Mouse (Mus musculus): ENCODE data around the gene Ap1ar.
"Not testable (repeated sequence)": the region's sequence is repeated elsewhere in the genome, so short reads cannot be mapped to it uniquely, and the experiment has no call there.

The Ap1ar gene

DNA sequence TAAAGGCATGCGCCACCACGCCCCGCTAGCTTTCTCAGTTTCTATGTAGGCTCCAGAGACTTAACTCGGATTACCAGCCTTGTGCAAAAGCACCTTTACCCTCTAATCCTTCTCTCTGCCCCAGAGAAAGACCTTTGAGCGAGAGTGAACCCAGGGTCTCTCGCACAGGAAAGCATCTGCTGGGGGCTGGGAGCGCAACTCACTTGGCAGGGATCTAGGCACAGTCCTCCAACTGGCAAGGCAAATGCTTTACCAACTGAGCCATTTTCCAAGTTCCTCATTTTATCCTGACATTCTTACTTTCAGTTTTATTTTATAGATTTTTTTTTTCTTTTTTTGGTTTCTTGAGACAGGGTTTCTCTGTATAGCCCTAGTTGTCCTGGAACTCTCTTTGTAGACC lies 44.3 kb downstream of the Ap1ar start:
- DNase-seq (ENCODE audit: low spot score): no peak

DNA sequence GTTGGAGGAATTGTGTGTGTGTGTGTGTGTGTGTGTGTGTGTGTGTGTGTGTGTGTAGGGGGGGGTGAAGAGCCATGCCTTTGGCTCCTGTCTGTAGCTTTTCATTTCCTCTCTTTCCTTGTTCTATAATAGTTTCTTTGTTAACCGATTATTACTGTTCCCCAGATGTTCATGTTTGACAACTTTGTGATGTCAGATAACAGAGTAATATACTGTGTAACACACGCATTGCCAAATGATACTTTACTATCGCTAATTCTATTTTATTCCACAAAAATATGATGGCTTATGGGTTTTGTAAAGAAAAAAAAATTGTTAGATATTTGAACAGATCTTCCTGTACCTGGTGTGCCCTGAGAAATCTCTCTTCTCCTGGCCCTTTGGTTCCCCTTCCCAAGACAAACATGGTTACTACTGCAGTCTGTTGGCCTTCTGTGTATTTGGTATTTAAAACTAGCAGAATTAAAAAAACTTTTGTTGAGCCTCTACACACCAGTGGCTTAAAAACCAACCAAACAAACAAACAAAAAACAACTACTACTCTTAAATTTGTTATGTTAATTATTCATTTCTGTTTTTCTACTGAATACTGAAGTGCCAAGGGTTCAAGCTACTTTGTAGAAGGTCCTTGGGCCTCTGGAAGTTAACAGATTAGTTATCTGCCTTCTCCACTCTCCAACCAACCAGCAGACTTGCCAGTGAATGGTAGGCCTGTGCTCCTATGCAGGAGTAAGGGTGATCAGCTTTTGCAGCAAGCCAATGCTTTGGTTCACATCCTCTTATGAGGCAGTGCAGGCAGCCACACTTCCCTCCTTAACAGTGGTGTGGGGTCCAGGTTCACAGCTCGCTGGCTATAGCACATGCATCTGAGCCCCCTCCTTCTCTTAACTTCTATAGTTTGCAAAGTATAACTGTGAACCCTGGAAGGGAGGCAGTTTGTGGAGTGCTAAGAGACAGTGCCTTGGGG lies 45.4 kb downstream of the Ap1ar start:
- no peak for DNase-seq (ENCODE audit: low spot score)

DNA sequence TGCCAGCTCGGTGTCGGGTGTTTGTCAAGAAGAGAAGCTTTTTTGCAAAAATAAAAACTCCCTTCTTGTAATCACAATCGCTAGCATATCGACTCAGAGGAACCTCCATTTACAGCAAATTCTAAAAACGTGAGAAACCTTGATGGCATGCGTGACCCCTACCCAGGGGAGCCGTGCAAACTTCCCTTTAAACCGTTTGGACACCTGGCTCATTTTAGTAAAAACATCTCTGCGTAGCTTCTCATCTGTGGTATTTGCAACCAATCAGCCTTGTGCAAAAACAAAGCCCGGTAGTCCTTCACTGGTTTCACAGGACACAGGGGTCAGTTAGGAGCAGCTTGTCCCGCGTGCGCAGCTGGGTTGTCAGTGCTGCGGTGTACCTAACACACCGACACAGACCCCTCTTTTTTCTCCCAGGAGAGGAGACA lies 46.3 kb downstream of the Ap1ar start:
- DNase-seq (ENCODE audit: low spot score): no peak

DNA sequence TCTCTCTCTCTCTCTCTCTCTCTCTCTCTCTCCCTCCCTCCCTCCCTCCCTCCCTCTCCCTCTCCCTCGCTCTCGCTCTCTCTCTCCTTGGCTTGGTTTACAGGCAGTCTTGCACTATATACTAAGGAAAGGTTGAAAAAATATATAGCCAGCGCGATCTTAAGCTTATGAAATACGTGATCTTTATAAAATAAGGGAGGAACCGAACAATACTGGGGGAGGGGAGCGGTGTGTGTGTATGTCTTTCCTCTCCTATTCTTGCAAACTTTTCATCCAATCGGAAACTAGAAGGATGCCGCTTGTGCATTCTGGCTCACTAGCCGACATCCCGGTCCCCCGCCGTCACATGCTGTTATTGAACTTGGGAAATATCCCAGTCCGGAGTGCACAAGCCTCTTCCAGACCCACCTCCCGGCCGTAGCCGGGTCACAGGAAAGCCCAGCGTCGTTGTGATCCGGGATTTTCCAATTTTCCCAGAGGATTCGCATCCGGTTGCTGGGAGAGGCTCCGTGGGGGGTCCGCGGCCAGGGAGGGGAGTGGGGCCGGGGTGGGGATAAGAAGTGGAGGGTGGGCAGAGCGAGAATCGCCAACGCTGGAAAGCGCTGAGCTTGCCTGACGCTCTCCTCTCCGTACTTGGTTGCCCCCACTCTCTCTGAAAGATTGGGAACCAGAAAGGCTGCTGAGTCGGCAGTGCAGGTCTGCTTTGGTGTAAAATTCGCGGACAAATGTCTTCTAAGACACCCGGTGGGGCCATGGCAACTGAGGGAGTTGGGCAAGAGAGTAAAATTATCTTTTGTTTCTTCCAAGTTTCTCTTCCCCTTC lies 46.9 kb downstream of the Ap1ar start:
- DNase-seq (ENCODE audit: low spot score): peak; percentile 27

DNA sequence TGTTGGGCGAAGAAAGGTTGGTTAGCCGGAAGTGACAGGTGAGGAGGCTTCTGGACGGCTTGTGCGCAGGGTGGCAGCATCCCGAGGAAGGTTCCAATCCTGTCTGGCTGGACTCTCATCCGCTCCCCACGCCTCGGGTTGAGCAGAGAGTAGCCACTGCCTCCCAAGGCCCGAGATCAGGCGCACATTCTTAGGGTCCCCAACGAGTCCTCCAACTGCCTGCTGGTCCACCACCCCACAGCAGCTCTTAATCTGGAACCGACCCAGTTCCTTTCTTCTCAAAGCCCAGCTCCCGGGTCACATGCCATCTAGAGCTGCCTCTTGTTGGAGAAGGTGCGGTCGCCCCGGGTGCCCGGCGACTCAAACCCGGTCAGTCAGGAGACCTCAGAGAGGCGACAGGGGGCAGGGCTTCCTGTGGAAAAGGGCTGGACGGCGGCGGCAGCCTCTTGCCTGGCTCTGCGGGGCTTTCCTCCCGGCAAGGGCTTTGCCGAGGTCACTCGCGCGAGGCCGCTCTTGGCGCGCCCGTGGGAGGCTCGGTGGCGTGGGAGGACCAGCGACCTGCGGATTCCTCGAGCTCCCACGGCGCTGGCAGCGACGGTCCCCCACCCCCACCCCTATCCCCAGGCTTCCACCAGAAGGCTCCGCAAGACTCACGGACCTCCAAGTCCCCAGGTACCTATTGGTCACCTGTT lies 47.7 kb downstream of the Ap1ar start, which contains the start of gene Tifa:
Gene Tifa (plus strand): TSS at position 306 of the 692 bp plus-strand sequence.
- DNase-seq (ENCODE audit: low spot score): peak; percentile 70

DNA sequence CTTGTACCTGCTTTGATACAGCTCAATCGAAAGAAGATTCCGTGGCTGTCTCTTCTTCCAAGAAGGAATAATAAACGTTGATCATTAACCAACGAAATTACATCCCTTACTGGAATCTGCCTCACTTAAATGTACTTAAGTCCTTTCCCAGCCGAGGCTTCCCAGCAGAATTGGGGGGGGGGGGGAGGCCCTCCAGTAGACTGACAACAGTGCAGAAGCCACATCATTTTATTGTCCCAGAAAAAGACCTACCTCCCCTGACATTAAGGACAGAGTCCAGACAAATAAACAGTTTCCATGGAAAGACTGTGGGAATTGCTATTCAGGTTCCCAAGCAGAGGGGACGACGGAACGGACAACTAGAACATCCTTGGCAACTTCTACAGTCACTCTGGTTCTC lies 48.4 kb downstream of the Ap1ar start:
- DNase-seq (ENCODE audit: low spot score): no peak

DNA sequence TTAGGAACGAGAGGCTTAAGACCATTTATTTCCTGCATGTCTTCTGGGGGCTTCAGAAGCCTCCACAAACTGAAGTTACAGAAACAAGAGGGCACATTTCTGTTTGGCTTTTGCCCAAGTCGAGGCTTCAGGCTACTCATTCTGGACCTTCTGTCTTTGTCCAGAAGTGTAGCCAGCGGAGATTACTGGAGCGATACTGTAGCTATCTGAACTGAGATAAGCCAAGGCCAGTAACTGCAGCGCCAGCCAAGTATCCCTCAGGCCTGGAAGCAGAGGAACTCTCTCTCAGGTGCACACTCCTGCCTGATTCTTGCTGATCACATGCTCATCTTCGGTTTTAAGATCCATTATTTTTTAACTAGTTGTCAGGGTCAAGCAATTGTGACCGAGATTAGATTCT lies 49.3 kb downstream of the Ap1ar start:
- DNase-seq (ENCODE audit: low spot score): no peak

DNA sequence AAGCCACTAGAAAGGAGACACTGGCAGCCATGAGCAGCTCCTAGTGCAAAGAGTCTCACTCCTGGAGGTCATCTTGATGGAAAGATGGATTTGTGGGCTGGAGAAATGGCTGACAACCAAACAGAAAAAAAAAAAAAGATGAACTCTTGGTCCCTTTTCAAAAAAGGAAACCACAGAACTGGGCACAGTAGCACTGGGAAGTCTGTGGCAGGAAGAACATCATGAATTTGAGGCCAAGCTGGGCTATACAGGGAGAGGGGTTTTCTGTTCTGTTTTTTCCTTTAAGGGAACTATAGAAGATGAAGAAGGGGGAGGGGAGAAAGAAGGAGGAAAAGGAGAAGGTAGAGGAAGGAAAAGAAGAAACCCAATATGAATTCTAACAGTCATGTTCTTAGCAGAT lies 50.3 kb downstream of the Ap1ar start:
- DNase-seq (ENCODE audit: low spot score): no peak

DNA sequence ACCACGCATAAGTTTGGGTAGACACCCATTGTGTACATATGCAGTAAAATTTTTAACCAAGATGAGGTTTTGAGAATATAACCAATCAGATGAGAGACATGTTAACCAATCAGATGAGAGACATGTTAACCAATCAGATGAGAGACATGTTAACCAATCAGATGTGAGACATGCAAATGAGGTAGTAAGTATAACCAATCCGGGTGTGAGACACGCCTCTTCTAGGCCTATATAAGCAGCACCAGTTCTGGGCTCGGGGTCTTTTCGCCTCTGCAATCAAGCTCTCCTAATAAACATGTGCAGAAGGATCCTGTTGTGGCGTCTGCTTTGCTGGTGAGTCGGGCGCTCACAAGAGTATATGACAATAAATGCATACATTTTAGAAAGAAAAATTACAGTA lies 53.6 kb downstream of the Ap1ar start:
- not testable (repeated sequence) for DNase-seq (ENCODE audit: low spot score)

DNA sequence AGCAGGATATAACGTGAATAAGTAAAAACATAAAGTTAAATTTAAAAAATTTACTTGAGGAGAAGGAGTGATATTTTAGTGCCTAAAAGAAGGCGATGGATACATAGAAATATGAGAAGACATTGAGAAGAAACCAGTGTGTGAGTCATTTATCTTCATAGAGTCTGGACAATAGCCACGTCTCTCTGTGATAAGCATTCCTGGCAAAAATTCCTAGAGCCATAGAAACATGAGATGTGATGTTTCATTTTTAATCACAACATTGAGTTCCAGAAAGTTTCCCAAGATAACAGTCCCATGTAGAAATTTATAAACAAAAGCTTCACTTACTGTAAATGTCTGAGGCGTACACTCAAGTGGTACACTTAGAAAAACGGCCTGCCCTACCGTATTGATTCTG lies 54.4 kb downstream of the Ap1ar start:
- no peak for DNase-seq (ENCODE audit: low spot score)

DNA sequence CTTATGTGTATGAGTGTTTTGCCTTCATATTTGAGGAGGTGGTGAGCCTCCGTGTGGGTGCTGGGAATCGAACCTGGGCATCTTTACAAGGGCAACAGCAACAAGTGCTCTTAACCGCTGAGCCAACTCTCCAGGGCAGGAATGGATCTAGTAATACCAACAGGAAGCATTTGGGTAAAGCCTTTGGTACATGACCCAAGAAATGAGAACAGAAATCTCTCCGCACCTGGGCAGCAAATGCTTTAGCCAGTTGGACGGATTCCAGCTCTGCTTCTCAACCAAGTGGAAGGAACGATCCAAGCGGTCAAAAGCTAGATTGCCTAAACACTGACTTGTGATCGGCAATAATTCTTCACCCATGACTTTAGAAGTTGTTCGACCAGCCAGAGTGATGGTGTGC lies 56.4 kb downstream of the Ap1ar start:
- peak; percentile 44 for DNase-seq (ENCODE audit: low spot score)

DNA sequence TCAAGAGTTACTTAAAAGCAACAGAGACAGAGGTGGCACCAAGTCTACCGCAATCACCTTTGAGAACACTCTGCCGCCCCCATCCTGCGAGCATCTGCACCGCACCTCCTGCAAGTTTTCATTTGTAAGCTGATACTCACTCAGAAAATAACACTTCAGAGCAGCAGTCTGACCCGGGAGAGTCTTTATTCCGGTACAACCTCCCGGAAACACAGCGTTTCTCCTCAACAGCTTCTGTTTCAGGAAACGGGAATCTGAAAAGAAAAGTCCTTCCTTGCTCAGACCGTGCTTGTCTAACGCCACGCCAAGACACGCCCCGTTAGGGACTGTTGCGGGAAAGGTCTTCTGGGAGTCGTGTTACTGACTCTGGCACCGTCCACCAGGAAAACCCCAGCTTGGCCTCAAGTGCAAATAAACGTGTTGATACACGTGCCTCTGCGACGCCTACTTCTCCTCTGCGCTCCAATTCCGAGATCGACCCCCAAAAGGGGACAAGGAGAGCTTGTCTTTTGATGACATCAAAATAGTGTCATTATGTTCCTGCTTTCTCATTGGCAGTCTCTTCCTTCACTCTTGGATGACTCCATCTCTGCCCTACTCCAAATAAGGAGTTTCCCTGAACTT lies 57.2 kb downstream of the Ap1ar start, which contains the start of gene Alpk1:
Gene Alpk1 (minus strand): TSS at position 507 of the 624 bp plus-strand sequence.
- DNase-seq (ENCODE audit: low spot score): peak; percentile 83

DNA sequence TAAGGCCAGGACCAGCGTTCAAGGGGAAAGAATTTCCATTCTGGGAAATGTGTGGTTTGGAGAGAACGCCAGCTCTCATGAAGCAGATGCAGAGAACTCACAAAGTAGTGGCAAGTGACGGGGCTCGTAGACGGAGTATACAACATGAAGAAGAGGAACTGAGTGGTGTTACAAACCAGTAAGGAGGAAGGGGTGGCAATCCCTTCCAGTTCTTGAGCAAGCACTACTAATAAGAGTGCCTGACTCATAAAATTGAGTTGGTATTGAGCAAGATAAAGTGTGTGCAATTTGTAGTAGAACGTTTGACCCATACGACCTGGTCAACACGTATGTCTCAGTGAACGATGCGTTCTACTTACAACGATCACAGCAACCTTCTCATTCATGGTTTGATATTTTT lies 68.2 kb downstream of the Ap1ar start:
- DNase-seq (ENCODE audit: low spot score): peak; percentile 62

DNA sequence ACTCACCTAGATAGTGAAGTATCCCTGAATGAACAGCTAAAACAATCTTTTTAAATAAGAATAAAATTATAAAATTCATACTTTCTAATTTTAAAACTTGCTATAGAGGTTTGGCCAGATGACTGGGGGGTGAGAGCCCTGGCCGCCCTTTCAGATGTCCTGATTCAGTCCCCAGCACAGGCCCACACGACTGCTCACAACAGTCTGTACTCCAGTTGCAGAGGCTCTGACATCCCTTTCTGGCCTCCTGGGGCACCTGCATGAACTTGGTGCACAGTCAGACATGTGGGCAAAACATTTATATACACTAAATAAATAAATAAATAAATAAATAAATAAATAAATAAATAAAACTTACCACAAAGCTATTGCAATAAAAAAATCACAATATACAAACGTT lies 71.4 kb downstream of the Ap1ar start:
- no peak for DNase-seq (ENCODE audit: low spot score)

DNA sequence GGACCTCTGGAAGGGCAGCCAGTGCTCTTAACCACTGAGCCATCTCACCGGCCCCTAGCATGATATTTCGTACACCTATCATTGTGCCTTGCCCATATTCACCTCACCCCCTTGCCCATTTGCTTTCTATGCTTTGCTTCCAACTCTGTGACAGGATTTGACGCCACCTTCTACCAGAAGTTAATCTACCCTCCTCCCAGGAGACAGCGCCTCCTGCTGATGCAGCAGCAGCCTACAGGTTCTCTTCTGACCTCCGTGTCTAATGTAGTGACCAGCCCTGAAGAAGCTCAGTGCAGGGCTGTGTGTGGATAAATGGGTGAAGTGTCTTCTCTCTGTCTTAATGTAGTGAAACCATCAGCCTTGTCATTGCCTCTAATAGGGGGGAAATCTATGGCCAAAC lies 72.8 kb downstream of the Ap1ar start:
- DNase-seq (ENCODE audit: low spot score): no peak

DNA sequence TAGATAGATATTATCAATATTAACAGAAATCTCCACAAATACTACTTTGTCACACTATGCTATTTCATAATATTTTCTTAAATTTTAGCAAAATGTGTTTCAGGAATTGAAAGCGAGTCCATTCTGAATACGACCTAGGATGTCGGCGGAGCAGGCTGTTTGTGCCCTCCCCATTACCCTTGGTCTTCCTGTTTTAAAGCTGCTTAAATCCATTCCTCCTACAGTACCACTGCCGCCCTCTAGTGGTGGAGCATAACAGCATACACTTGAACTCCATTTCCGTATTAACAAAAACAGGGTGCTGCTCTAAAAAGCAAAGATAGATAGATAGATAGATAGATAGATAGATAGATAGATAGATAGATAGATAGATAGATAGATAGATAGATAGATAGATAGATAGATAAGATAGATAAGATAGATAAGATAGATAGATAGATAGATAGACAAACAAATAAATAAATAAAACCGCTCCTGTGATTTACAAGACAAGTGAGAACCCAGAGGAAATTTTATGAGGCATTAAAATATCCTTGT lies 74.2 kb downstream of the Ap1ar start:
- peak; percentile 85 for DNase-seq (ENCODE audit: low spot score)

DNA sequence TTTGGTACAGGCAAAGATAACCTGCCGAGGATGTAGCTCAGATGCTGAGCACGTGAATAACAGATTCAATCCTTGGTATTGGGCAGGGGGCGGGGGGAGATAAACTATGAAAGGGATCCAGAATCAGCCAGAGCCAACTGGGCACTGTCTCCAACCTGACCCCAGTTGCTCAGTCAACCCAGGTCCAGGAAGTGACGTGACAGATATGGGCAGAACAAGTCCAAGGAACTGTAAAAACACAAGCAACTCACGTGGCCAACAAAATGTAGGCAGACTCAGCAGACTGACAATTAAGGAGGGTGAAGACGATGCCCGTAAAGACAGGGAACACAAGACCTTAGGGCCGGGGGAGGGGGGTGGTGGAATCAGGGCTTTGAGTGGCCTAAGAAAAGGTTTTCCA lies 74.9 kb downstream of the Ap1ar start:
- DNase-seq (ENCODE audit: low spot score): no peak

DNA sequence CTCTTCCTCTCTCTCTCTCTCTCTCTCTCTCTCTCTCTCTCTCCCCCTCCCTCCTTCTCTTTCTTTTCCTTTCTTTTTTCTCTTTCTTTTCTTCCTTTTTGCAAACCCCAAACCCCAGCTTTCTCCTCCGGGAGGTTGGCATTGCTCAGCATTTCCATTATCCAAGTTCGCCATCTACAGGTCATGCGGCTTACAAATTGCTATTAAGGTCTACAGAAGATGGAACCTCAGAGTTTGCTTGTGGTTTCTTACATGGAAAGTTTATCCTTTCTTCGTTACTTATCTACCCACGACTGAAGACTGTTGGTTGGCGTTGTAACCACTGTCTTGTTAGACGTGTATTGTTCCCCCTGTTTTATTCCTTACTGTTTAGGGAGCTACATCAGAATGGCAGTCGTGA lies 78.1 kb downstream of the Ap1ar start:
- DNase-seq (ENCODE audit: low spot score): no peak

DNA sequence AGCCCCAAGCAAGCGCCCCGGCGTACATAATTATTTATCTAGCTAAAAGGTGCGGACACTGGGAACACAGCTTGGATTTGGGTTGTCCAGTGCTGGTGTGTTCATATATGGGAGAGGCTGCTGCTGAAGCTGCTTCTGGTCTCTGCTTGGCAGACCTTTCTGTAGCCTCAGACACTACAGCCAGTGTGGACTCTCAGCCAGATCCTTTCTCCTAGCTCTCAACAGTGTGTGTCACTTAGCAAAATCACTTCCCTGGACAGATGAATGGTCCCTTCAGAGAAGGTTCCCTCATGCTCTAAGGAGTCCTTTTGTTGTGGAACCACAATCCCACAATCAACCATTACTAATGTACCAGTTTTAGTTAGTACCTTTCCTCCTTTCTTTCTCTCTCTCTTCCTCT lies 78.5 kb downstream of the Ap1ar start:
- DNase-seq (ENCODE audit: low spot score): no peak

DNA sequence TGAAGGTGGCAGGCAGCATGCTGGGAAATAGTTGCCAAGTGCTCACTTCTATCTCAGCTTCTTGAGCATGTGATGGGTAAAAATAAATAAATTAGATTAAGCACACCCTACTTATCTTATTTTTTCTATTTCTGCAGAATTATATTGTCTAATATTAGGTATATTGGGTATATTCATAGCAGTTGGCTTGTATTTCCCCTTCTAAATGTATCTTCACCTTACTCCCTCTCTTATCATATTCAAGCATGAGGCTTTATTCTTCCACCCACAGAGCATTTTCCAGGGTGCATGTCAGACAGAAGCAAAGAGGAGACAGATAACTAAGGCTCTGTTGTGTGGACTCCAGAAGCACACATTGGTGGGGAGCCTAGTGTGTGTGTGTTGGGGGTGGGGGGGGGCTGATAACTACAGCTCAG lies 79.4 kb downstream of the Ap1ar start:
- DNase-seq (ENCODE audit: low spot score): no peak

Data from lung, postnatal 25 days (tissue).